Mouse (Mus musculus) ES-Bruce4 (cell line): ENCODE results near the gene Tyrp1.

Source experiments
- CTCF ChIP-seq: IDR thresholded peaks from one replicate; pipeline ENCODE4 v1.8.1; 2011; ENCODE audit warnings: low read depth, low read length
- EP300 ChIP-seq: IDR thresholded peaks from 2 replicates; pipeline ENCODE4 v1.6.1; 2011; ENCODE audit warnings: low read depth, low read length; ENCODE audit not compliant: insufficient read depth
- POLR2A ChIP-seq: IDR thresholded peaks from one replicate; pipeline ENCODE4 v1.8.1; 2011; ENCODE audit warnings: low read length; ENCODE audit not compliant: insufficient read depth

GRCm38 (mm10) chr4:80843752-80844151 is 9.8 kb downstream of the Tyrp1 start:
- TF ChIP-seq POLR2A (no peak), CTCF (no peak), EP300 (no peak)
